Mouse (Mus musculus) kidney, adult 18-20 months (tissue): Measurements from ENCODE around the gene Ctsh.
A peak's percentile ranks its signal among the peaks of the same experiment; 100 is the strongest.

Experiments used
- DNase-seq: peaks from one replicate; pipeline ENCODE4 v3.0.0; 2021

Ctsh gene

GRCm38 (mm10) chr9:90113651-90114566 lies 60.0 kb downstream of the Ctsh start:
- peak; percentile 94 for DNase-seq

DNA sequence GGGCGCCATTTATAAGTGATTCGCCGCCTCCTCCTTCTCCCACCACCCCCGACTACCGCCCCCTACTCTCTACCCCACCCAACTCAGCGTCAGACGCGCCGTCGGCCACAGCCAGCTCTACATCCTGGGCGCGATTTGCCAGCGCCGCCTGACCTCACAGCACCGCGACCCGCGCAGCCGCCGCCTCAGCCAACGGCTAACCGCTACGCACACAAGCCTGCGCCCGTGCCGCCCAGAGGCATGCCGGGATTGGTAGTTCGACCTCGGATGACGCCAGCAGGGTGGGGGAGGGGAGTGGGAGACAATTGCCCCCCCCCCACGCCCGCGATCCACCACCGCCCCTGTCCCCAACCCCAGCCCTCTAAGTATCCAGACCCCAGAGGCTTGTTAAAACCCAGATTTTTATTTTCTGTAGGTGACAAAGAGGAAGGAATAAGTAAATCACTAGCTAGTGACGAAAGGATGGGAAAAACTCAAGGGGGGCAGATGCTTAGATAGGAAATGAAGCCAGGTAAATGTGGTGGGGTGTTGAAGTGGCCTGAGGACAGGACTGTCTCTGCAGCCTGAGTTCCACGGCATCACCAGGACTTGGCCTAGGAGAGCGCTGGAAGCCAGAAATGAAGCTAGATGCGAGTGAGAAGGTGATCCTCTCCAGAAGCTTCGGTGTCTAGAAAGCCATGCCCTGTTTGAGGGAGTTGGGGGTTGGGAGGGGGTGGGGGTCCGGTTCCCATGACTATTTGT lies 60.8 kb downstream of the Ctsh start, which contains the start of gene Morf4l1:
Gene Morf4l1, minus strand, starts transcription at position 208 of the 741 bp plus-strand sequence.
- peak; percentile 95 for DNase-seq

DNA sequence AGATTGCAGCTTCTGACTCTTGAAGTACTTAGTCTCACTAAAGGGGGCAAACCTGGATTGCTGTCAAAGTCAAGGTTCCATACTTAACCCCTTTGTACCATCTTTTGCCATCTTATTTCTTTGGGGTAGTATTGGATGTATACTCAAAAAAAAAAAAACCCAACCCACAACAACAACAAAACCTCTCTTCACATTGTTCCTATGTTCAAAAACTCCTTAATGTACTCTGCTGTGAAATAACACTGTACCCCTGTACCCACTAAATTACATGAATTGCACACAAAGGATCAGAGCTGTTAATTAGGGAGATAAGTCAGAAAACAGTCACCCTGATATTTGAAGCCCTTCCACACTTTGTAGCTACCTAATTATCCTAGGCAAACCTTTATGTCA lies 61.4 kb downstream of the Ctsh start:
- no peak for DNase-seq

- DNase-seq = no peak
Measured at GRCm38 (mm10) chr9:90117234-90117633, 63.3 kb downstream of the Ctsh start.

DNA sequence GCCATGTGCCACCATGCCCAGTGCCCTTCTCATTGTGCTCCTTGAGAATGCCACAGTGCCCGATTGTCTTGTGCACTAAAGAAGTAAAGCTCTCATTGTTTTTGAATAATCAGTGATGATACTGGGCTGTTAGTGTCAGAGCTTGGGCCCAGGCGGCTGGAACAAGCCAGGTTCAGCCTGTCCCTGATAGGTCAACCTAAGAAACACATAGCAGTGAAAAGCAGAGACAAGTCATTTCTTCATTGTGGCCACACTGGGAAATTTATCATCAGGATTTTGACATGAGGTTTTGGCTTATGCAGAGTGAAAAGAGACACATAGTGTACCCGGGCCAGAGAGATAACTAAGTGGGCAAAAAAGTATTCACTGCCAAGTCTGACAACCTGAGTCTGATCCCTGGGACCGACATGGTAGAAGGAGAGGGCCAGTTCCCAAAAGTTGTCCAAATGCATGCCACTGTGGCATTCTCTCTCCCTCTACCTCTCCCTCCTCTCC lies 68.3 kb downstream of the Ctsh start:
- DNase-seq = no peak

DNA sequence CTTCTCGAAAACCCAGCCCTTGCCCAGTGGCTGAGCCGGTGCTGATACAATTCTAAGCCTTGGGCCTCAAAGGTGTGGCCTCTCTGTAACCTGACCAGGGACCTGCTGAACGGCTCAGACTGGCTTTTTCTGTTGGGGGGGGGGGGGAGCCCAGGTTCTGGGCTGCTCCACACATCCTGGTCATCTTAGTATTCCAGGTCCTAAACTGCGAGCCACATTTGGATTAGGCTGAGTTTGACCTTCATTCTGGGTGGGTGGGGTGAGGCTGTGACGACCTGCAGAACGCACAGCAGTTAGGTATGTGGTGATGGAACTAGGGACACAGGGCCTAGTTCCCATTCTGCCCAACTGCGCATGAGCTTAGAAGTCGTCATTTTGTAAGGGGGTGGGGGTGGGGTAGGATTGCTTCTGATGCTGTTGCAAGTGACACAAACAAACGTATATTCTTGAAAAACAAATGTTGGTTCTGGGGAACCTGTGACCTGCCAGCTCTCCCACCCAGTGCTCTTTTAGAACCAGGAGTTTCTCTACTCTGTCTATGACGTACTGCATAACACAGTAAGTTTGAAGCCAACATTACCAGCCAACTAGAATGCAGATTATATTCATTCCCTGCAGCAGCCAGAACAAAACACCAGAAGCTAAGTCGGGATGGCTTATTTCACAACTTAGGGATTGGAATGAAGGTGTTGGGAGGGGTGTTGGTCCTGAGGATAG lies 70.4 kb downstream of the Ctsh start:
- DNase-seq = no peak

GRCm38 (mm10) chr9:90124873-90125245 lies 70.9 kb downstream of the Ctsh start:
- DNase-seq = no peak
